Mouse (Mus musculus): ENCODE measurements around the gene 4930438A08Rik.

DNA sequence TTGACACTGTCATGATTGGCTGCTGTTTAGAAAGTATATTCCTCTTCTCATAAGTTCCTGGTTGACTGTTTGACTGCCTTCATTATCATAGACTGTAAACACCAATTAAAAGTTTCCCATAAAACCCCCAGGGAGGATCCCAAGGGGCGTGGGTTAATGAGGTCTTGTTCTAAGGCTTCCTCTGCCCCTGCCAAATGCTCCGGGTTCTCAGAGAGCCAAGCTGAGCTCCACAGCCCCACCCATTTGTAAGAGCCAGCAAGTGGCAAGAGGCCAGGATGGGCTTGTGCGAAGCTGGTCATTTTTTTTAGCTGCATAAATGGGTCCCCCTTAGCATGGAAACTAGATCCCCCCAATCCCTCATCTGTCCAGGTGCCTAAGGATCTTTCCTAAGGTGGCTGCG lies 27.3 kb upstream of the 4930438A08Rik start:
- TF ChIP-seq POLR2A (IDR thresholded peaks at IDR 0.05; ENCODE audit: low read depth, low read length), result no peak
- no peak for TF ChIP-seq CTCF (IDR thresholded peaks at IDR 0.05; ENCODE audit: extremely low read depth, insufficient read depth, insufficient read length, insufficient replicate concordance)
